Mouse (Mus musculus) embryonic facial prominence, embryonic 12.5 days (tissue): ENCODE results near the gene Ybey. TPM values are rescaled to one million over a fixed set of nuclear protein-coding genes. Genes with fewer than 3 reads are reported as not detected.
A peak's percentile ranks its signal among the peaks of the same experiment; 100 is the strongest.

Experiments
- ATAC-seq: fragments of 200-750 bp; cut with Nextera tagmentation; 2 replicates; pipeline ENCODE4 v1.8.0; 2017; ENCODE audit not compliant: insufficient number of reproducible peaks, insufficient read depth, low FRiP score, low TSS enrichment
- H3K27ac ChIP-seq: fragments of 300-500 bp; sonication (generic); 2 replicates; pipeline ENCODE4 v1.5.1; 2016; ENCODE audit warnings: mild to moderate bottlenecking
- H3K27me3 ChIP-seq: fragments of 300-500 bp; sonication (generic); 2 replicates; pipeline ENCODE4 v1.6.1; 2016; ENCODE audit warnings: mild to moderate bottlenecking, moderate library complexity
- H3K36me3 ChIP-seq: fragments of 300-500 bp; sonication (generic); 2 replicates; pipeline ENCODE4 v1.6.1; 2016; ENCODE audit warnings: mild to moderate bottlenecking
- H3K4me1 ChIP-seq: fragments of 300-500 bp; sonication (generic); 2 replicates; pipeline ENCODE4 v1.6.1; 2016
- H3K4me2 ChIP-seq: fragments of 300-500 bp; sonication (generic); replicated peaks from 2 replicates; pipeline ENCODE4 v1.6.1; 2016; ENCODE audit warnings: mild to moderate bottlenecking, moderate library complexity
- H3K4me3 ChIP-seq: fragments of 300-500 bp; sonication (generic); 2 replicates; pipeline ENCODE4 v1.5.1; 2016; ENCODE audit warnings: mild to moderate bottlenecking
- H3K9ac ChIP-seq: fragments of 300-500 bp; sonication (generic); 2 replicates; pipeline ENCODE4 v1.6.1; 2016; ENCODE audit warnings: mild to moderate bottlenecking, moderate library complexity
- H3K9me3 ChIP-seq: fragments of 300-500 bp; sonication (generic); 2 replicates; pipeline ENCODE4 v1.6.1; 2016; ENCODE audit warnings: mild to moderate bottlenecking, moderate library complexity
- WGBS: fragments of 180-500 bp; shearing (Covaris S2); methylation state at CpG from one replicate; pipeline ENCODE4 v1.1.7; 2016; 5-methylcytosine and 5-hydroxymethylcytosine counted together
- polyA plus RNA-seq: library from polyadenylated mRNA; unstranded; fragments of >200 nt; fragmentation: Nextera tagmentation; extraction: Ambion mirVana; gene quantifications from 2 replicates; pipeline ENCODE4 v1.2.1, GENCODE M21; 2016

The Ybey gene
- polyA plus RNA-seq, 1 experiment from 2014 or later: 9.1 TPM

DNA sequence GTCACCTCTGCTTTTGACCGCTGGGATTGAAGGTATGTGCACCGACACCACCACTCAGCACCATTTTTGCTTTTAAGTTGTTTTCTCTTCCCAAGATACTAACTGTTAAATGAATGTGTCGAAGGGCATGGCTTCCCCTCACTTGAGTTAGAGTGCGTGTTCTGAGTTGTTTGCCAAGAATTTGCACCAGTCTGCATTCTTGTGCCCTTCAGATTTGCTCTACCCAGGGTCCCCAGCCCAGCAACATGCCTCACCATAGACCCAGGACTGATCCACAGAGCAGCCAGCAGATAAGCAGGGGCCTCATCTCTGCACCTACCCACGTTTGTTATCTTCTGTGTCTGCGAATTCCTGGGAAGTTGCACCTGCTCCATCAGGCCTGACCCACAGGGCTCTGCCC lies 12.6 kb upstream of the Ybey start:
- H3K4me2 ChIP-seq: no peak overlapping the region
- H3K27ac ChIP-seq: no peak overlapping the region
- H3K4me3 ChIP-seq: no peak overlapping the region
- 88% methylated on average over 6 of the region's 6 CpGs for WGBS
- H3K9me3 ChIP-seq: no peaks in the 10 kb centered on the region
- ATAC-seq: no peak
- no peaks in the 10 kb centered on the region for H3K27me3 ChIP-seq
- H3K36me3 ChIP-seq: peaks cover 95% of the 10 kb centered on the region
- H3K9ac ChIP-seq: no peak overlapping the region
- no peaks in the 10 kb centered on the region for H3K4me1 ChIP-seq

DNA sequence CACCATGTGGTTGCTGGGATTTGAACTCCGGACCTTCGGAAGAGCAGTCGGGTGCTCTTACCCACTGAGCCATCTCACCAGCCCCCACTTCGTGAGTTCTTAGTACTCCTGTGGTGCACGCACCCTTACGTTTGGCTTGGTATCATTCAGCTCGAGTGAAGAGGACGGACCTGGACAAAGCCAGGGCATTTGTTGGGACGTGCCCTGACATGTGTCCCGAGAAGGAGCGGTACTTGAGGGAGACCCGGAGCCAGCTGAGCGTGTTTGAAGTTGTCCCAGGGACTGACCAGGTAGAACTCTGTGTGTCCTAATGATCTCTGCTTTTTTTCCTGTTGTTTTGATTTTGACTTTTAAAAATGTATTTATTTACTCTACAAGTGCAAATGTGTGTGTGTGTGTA lies 11.9 kb upstream of the Ybey start:
- Histone ChIP-seq H3K27ac (no peak overlapping the region), H3K36me3 (peaks cover 95% of the 10 kb centered on the region)
- 92% methylated on average over 13 of the region's 13 CpGs for WGBS

DNA sequence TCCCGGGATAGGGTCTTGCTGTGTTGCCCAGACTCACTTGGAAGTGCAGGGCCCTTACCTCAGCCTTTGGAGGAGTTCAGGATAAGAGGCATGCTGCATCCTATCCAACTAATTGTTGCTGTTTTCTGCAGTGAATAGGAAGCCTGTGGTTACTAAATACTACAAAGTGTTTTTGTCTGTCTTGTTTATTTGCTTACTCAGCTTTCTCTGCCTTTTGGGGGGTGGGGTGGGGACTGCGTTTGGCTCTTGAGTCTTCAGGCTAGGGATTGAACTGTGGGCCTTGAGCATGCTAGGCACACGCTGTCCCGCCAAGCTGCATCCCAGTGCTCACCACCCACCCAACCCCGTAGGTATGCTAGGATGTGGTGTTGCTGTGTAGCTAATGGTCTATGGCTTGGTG lies 4.8 kb upstream of the Ybey start:
- Histone ChIP-seq H3K4me1 (peaks cover 3% of the 10 kb centered on the region; the same call in 1 of the 2 replicates), H3K9ac (no peak overlapping the region), H3K4me3 (no peak overlapping the region), H3K27me3 (no peaks in the 10 kb centered on the region), H3K36me3 (peaks cover 70% of the 10 kb centered on the region), H3K9me3 (no peaks in the 10 kb centered on the region), H3K27ac (no peak overlapping the region), H3K4me2 (no peak overlapping the region)
- 91% methylated on average over 5 of the region's 5 CpGs for WGBS
- no peak for ATAC-seq

More for the DNA sequence above, 11.9 kb upstream of the Ybey start:
- Histone ChIP-seq H3K9ac (no peak overlapping the region), H3K9me3 (no peaks in the 10 kb centered on the region), H3K4me2 (no peak overlapping the region), H3K4me3 (no peak overlapping the region), H3K4me1 (no peaks in the 10 kb centered on the region), H3K27me3 (no peaks in the 10 kb centered on the region)
- ATAC-seq: no peak

DNA sequence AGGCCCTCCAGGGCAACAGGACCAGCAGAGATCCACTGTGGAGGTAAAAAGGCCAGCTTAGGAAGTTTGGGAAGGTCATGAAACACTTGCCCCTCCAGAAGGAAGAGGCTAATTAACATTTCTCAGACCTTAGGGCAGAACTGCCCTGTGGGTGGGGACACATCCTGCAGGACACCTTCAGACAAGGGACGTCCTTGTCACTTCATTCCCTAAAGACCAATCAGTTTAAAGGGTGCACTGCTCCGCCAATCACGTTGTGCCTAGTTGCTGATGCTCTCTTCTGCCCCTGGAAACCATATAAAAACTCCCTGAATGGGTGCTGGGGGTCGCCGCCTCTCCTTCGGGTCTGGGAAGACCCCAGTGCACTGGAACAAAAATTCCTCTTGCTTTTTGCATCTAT lies 6.2 kb downstream of the Ybey start:
- ATAC-seq: no peak
- Histone ChIP-seq H3K27ac (no peak overlapping the region), H3K4me1 (no peaks in the 10 kb centered on the region; the same call in 1 of the 2 replicates), H3K27me3 (no peaks in the 10 kb centered on the region), H3K9ac (no peak overlapping the region), H3K9me3 (no peaks in the 10 kb centered on the region), H3K4me2 (no peak overlapping the region), H3K4me3 (no peak overlapping the region), H3K36me3 (no peaks in the 10 kb centered on the region; the same call in 1 of the 2 replicates)
- 81% methylated on average over 6 of the region's 6 CpGs for WGBS

DNA sequence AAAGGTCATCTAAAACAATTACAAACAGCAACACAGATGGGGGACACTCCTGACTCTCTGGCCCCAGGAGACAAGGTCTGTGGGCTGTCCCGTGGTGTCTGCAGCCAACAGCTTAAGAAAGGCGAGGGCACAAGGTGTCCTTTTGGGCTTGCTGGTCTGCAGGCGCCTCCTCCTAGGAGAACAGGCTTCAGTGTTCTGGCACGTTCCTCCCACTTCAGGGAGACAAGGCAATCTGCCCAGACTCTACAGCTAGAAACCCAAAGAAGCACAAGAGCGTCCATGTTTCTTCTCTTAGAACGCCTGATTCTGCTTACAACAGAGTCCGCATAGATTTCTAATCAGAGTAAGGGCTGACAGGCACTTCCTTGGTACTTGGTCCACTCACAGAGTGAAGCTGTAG lies 6.6 kb downstream of the Ybey start:
- H3K4me2 ChIP-seq: no peak overlapping the region

DNA sequence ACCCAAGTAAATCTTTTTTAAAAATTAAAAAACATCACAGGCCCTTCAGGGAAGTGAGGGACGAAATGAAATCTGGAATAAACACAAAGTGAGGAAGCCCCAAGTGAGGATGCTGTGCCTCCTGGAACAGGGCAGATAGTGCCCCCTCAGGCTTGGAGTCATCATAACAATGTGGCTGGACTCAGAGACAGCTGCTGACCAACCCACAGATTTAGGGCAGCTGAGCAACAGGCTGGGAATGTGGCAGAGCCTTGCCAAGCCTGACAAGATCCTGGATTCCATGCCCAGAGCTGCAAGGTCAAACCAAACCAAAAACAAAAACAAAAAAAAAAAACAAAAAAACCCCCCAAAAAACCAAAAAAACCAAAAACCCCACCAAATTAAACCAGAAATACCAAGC lies 7.7 kb downstream of the Ybey start:
- 79% methylated on average over 1 of the region's 1 CpGs for WGBS
- no peaks in the 10 kb centered on the region; the same call in 1 of the 2 replicates for H3K36me3 ChIP-seq
- no peak overlapping the region for H3K9ac ChIP-seq
- no peak overlapping the region for H3K27ac ChIP-seq
- H3K27me3 ChIP-seq: no peaks in the 10 kb centered on the region
- ATAC-seq: no peak
- H3K4me1 ChIP-seq: no peaks in the 10 kb centered on the region
- H3K9me3 ChIP-seq: no peaks in the 10 kb centered on the region
- no peak overlapping the region for H3K4me2 ChIP-seq
- no peak overlapping the region for H3K4me3 ChIP-seq

More for the DNA sequence above, 6.6 kb downstream of the Ybey start:
- Histone ChIP-seq H3K9ac (no peak overlapping the region), H3K27ac (no peak overlapping the region), H3K27me3 (no peaks in the 10 kb centered on the region), H3K36me3 (no peaks in the 10 kb centered on the region; the same call in 1 of the 2 replicates), H3K4me1 (no peaks in the 10 kb centered on the region), H3K9me3 (no peaks in the 10 kb centered on the region), H3K4me3 (no peak overlapping the region)
- WGBS: 85% methylated on average over 7 of the region's 7 CpGs
- ATAC-seq: no peak

DNA sequence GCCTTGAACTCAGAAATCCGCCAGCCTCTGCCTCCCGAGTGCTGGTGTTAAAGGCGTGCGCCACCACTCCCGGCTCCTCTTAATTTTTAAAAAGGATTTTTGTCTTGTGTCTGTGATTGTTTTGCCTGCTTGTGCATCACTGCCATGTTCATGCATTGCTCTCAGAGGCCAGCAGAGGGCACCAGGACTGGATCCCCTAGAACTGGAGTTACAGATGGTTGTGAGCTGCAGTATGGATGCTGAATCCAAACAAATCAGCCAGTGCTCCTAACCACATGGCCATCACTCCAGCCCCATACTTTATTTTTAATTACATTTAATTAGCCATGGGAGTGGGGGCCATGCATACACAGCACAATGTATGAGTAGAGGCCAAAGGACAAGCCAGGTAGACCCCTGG lies 13.6 kb downstream of the Ybey start:
- no peak overlapping the region for H3K9ac ChIP-seq
- H3K4me3 ChIP-seq: no peak overlapping the region
- no peaks in the 10 kb centered on the region for H3K36me3 ChIP-seq
- no peaks in the 10 kb centered on the region for H3K27me3 ChIP-seq
- no peaks in the 10 kb centered on the region for H3K4me1 ChIP-seq
- no peak overlapping the region for H3K27ac ChIP-seq
- ATAC-seq: no peak
- 60% methylated on average over 5 of the region's 5 CpGs for WGBS
- no peaks in the 10 kb centered on the region for H3K9me3 ChIP-seq
- H3K4me2 ChIP-seq: no peak overlapping the region

DNA sequence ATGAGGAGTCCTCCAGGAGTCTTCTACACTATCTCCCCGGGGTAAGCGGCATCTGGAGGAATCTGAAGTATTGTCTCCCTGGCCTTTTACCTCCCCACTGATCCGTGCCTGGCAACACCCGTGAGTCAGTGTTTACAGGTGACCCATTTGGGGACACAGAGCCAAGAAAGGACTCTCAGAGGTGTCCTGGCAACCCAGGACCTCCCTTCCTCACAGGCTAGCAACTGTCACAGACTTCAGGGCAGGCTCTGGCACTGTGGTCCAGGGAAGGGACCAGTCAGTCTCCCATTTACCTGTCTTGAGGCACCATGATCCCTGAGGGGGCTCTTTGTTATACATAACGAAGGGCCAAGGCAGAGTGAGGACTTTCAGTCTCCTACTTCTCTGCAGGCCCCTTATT lies 20.1 kb downstream of the Ybey start, which contains the start of gene 2610028H24Rik:
Gene 2610028H24Rik (plus strand): TSS at position 231 of the 400 bp plus-strand sequence.
- H3K4me1 ChIP-seq: no peaks in the 10 kb centered on the region
- H3K4me2 ChIP-seq: no peak within 1 kb of the TSS
- WGBS: 53% methylated on average over 5 of the region's 5 CpGs
- no peaks in the 10 kb centered on the region for H3K9me3 ChIP-seq
- H3K27ac ChIP-seq: no peak within 1 kb of the TSS
- no peak within 1 kb of the TSS for H3K9ac ChIP-seq
- no peaks in the 10 kb centered on the region for H3K27me3 ChIP-seq
- ATAC-seq: no peak
- no peaks in the 10 kb centered on the region for H3K36me3 ChIP-seq
- H3K4me3 ChIP-seq: no peak within 1 kb of the TSS

DNA sequence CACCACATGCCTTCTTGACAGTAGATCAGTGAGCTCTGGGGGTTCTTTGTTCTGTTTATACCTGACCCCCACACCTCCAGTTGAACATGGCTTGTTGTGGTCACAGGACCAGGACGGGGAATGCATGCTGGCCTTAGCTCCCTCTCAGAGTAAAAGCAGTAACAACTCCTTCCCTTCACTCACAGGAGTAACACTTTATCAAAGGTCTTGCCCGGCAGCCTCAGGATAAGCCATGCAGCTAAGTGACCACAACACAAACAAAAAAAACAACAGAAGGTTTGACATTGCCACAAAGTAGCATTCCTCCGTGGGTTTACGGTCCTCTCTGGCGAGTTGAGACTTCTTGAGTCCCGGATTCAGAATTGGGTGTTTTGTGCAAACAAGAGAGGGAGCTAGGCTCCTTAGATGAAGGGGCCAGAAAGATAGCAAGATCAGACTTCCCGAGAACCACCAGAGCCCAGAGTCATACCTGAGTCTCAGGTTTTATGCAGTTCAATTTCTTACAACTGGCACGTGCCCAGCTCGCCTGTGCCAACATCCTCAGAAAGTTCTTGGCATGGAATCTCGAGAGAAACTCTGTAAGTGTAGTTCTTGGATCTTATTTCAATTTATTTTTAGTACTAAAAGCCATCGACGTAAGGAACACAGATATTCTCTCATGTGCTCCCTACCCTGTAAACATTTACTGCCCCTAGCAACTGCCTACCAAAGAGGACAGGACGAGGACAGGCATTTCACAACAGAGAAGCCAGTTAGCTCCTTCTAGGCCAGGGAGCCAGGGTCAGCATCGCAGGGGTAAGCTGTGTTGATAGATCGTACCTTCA lies 21.3 kb downstream of the Ybey start:
- ATAC-seq: no peak
- Histone ChIP-seq H3K36me3 (no peaks in the 10 kb centered on the region), H3K9ac (no peak overlapping the region), H3K27me3 (no peaks in the 10 kb centered on the region), H3K4me2 (no peak overlapping the region), H3K4me3 (no peak overlapping the region), H3K9me3 (no peaks in the 10 kb centered on the region), H3K27ac (no peak overlapping the region), H3K4me1 (peaks cover 7% of the 10 kb centered on the region; the same call in 1 of the 2 replicates)
- 78% methylated on average over 15 of the region's 15 CpGs for WGBS

DNA sequence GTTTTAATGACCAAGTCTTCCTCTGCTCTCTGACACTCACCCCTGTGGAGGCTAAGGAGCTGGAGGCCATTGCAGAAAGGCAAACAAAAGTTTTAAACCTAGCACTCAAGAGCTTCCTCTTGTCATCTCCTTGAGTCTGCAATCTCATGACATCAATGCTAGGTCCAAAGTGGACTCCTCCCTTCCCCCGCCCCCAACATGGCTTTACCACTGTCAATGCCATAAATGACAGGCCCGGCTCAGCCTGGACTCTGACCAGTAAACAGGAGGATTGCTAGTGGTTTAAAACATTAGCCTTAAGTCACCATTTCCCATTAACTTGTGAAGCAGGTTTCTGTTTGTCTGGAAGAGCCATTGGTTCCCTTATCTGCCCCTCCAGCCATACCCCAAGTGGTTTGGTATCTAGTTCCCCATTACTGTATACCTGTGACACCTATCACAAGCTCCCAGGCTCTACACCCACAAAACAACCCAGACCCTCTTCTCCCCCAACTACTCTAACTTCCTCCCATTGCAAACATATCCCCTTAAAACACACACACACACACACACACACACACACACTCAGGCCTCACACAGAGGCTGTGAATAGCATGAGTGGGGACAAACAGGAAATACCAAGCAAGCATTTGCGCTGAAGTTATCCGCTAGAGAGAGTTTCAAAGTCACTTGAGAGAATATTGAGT lies 22.8 kb downstream of the Ybey start:
- H3K27ac ChIP-seq: no peak overlapping the region
- WGBS: 78% methylated on average over 4 of the region's 4 CpGs
- H3K9ac ChIP-seq: no peak overlapping the region
- no peaks in the 10 kb centered on the region for H3K9me3 ChIP-seq
- H3K36me3 ChIP-seq: no peaks in the 10 kb centered on the region
- ATAC-seq: no peak
- peaks cover 14% of the 10 kb centered on the region for H3K4me1 ChIP-seq
- no peak overlapping the region for H3K4me3 ChIP-seq
- H3K4me2 ChIP-seq: no peak overlapping the region
- no peaks in the 10 kb centered on the region for H3K27me3 ChIP-seq

DNA sequence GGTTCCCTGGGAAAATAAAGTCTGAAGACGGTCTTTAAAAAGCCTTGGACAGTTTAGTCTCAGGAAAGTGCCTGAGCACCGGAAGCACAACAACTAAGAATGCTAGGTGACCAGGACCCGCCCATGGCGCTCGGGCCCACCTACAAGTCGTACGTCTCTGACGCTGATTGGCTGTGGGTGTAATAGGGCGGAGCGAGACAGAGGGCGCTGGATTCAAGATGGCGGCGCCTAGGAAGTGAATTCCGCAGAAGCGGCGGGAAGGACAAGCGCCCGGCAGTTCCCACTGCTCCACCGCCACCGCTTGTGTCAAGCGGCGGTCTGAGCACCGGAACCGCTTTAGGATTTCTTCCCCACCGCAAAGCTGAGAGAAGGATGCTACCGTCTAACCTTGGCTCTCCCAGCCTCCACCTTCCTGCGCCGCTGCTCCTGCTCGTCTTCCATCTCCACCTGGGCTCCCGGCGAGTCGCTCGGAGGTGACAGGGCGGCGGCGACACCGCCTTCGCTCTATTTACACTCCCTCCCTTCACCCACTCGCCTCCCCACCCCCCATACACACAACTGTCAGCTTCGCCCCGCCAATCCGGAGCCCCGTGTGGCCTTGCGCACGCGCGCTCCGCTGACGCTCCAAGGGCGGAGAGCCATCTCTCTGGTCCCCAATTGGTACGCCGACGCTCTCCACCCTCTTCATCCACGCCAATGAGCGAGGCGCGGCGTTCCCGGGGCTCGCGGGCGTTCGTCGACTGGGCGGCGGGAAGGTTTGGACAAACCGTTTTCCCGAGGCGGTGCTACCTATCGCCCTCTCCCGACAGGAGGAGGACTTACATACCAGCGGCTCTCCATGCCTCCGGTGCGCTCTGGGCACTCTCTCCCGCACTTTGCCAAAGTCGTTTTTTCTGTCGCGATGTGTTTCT lies 26.5 kb downstream of the Ybey start, which contains the start of gene Pcnt:
Gene Pcnt (minus strand): TSS at position 609 of the 911 bp plus-strand sequence.
- under 1% methylated on average over 78 of the region's 78 CpGs for WGBS
- Histone ChIP-seq H3K4me1 (peaks cover 14% of the 10 kb centered on the region), H3K9me3 (no peaks in the 10 kb centered on the region), H3K27me3 (no peaks in the 10 kb centered on the region), H3K4me2 (peak within 1 kb of the TSS; percentile 71), H3K9ac (peak within 1 kb of the TSS; percentile 81), H3K36me3 (peaks cover 20% of the 10 kb centered on the region), H3K4me3 (peak within 1 kb of the TSS; percentile 91), H3K27ac (peak within 1 kb of the TSS; percentile 95)
- ATAC-seq: peak; percentile 99
